Mouse (Mus musculus): ENCODE results near the gene Dnhd1. TPM values are rescaled to one million over a fixed set of nuclear protein-coding genes. Genes with fewer than 3 reads are reported as not detected.
"Not testable (repeated sequence)": the region's sequence is repeated elsewhere in the genome, so short reads cannot be mapped to it uniquely, and the experiment has no call there.

Dnhd1 gene
- total RNA-seq, 2 experiments from 2014 or later, result 0.43 to 0.62 TPM

- intact Hi-C loops (cut with DNase I), result loop anchor here (10.0 kb wide), 1 partner anchor 235 kb away; the partner anchor contains the start of genes Cnga4 and Fam160a2
- DNase-seq, result no peak
Measured at GRCm38 (mm10) chr7:105639304-105639703, 11.3 kb upstream of the Dnhd1 start.

- DNase-seq, result peak in 1 of 2 experiments; percentile 46
- intact Hi-C loops (cut with DNase I), result loop anchor here (5.0 to 10.0 kb wide), 2 partner anchors 93 to 235 kb away; partner anchors contain the start of genes Cnga4 and Fam160a2
Measured at GRCm38 (mm10) chr7:105639756-105640155, 10.9 kb upstream of the Dnhd1 start, which contains the start of gene Timm10b. Timm10b (plus strand) TSS chr7:105640056.

GRCm38 (mm10) chr7:105640233-105640893, 10.3 kb upstream of the Dnhd1 start, which contains the start of the genes Arfip2 and Gm45799:
Arfip2 (minus strand) TSS chr7:105640416.
Gm45799 (plus strand) TSS chr7:105640552.
- DNase-seq, result peak; percentile 94
- intact Hi-C loops (cut with DNase I), result loop anchor here (5.0 kb wide), 1 partner anchor 92 kb away; no protein-coding TSS in a partner anchor

GRCm38 (mm10) chr7:105640894-105641255, 9.8 kb upstream of the Dnhd1 start:
- no peak for DNase-seq
- intact Hi-C loops (cut with DNase I), result loop anchor here (5.0 kb wide), 1 partner anchor 91 kb away; no protein-coding TSS in a partner anchor

- intact Hi-C loops (cut with DNase I), result loop anchor here (5.0 kb wide), 1 partner anchor 90 kb away; no protein-coding TSS in a partner anchor
- DNase-seq, result no peak
Measured at GRCm38 (mm10) chr7:105641936-105642335, 8.7 kb upstream of the Dnhd1 start.

GRCm38 (mm10) chr7:105685541-105686197, 35.0 kb downstream of the Dnhd1 start:
- intact Hi-C loops (cut with DNase I), result no loop called here
- no peak for DNase-seq

- intact Hi-C loops (cut with DNase I), result no loop called here
- no peak for DNase-seq
Measured at GRCm38 (mm10) chr7:105690875-105691274, 40.2 kb downstream of the Dnhd1 start.

GRCm38 (mm10) chr7:105703184-105703583, 52.6 kb downstream of the Dnhd1 start:
- DNase-seq, result no peak
- intact Hi-C loops (cut with DNase I), result no loop called here

GRCm38 (mm10) chr7:105703816-105704215, 53.2 kb downstream of the Dnhd1 start:
- intact Hi-C loops (cut with DNase I), result no loop called here
- no peak for DNase-seq

- intact Hi-C loops (cut with DNase I), result no loop called here
- no peak for DNase-seq
Measured at GRCm38 (mm10) chr7:105708733-105709132, 58.1 kb downstream of the Dnhd1 start.

- intact Hi-C loops (cut with DNase I), result no loop called here
- no peak for DNase-seq
Measured at GRCm38 (mm10) chr7:105715366-105715765, 64.7 kb downstream of the Dnhd1 start.

GRCm38 (mm10) chr7:105721916-105722315, 71.3 kb downstream of the Dnhd1 start:
- no peak for DNase-seq
- intact Hi-C loops (cut with DNase I), result no loop called here

- intact Hi-C loops (cut with DNase I), result loop anchor here (2.0 kb wide), 1 partner anchor 94 kb away; no protein-coding TSS in a partner anchor
- DNase-seq, result peak in 1 of 2 experiments; percentile 22
Measured at GRCm38 (mm10) chr7:105726144-105726979, 75.7 kb downstream of the Dnhd1 start.

- intact Hi-C loops (cut with DNase I), result loop anchor here (2.0 kb wide), 1 partner anchor 94 kb away; no protein-coding TSS in a partner anchor
- DNase-seq, result no peak
Measured at GRCm38 (mm10) chr7:105726980-105727325, 76.3 kb downstream of the Dnhd1 start.

GRCm38 (mm10) chr7:105728701-105729428, 78.2 kb downstream of the Dnhd1 start:
- intact Hi-C loops (cut with DNase I), result no loop called here
- DNase-seq, result no peak

- intact Hi-C loops (cut with DNase I), result loop anchor here (5.0 to 10.0 kb wide), 2 partner anchors 92 to 189 kb away; partner anchors contain the start of genes Arfip2, Gm45799 and Timm10b
- DNase-seq, result no peak
Measured at GRCm38 (mm10) chr7:105733836-105734235, 83.2 kb downstream of the Dnhd1 start.

GRCm38 (mm10) chr7:105734826-105735225, 84.2 kb downstream of the Dnhd1 start:
- no peak for DNase-seq
- intact Hi-C loops (cut with DNase I), result loop anchor here (5.0 to 10.0 kb wide), 2 partner anchors 93 to 190 kb away; partner anchors contain the start of genes Arfip2, Gm45799 and Timm10b

GRCm38 (mm10) chr7:105735464-105735863, 84.8 kb downstream of the Dnhd1 start:
- DNase-seq, result not testable (repeated sequence)
- intact Hi-C loops (cut with DNase I), result loop anchor here (10.0 kb wide), 1 partner anchor 191 kb away; no protein-coding TSS in a partner anchor

- intact Hi-C loops (cut with DNase I), result loop anchor here (2.0 to 10.0 kb wide), 2 partner anchors 74 to 192 kb away; partner anchors contain the start of gene Mrpl17
Measured at GRCm38 (mm10) chr7:105736264-105736901, 85.8 kb downstream of the Dnhd1 start, which contains the start of gene Ilk. Ilk (plus strand) TSS chr7:105736592.

More at GRCm38 (mm10) chr7:105736264-105736901, 85.8 kb downstream of the Dnhd1 start, which contains the start of gene Ilk:
- DNase-seq, result peak; percentile 92
